Mouse (Mus musculus): ENCODE measurements at regions not wholly inside any gene's neighbourhood (a gene's known extent, or its start where the extent isn't known, plus 50 kb on each side); places are given as distances from the start of the nearest gene placed in this dataset.
A peak's percentile ranks its signal among the peaks of the same experiment; 100 is the strongest.
"Not testable (repeated sequence)": the region's sequence is repeated elsewhere in the genome, so short reads cannot be mapped to it uniquely, and the experiment has no call there.

GRCm38 (mm10) chr8:34628221-34628620 lies 516.7 kb upstream of the Gm10131 start:
- DNase-seq (ENCODE audit: low spot score) = not testable (repeated sequence)

GRCm38 (mm10) chr8:34625670-34626069 lies 514.1 kb upstream of the Gm10131 start:
- DNase-seq (ENCODE audit: low spot score) = no peak

- no peak for DNase-seq (ENCODE audit: low spot score)
These were observed 512.2 kb upstream of the Gm10131 start for GRCm38 (mm10) chr8:34623783-34624182.

DNA sequence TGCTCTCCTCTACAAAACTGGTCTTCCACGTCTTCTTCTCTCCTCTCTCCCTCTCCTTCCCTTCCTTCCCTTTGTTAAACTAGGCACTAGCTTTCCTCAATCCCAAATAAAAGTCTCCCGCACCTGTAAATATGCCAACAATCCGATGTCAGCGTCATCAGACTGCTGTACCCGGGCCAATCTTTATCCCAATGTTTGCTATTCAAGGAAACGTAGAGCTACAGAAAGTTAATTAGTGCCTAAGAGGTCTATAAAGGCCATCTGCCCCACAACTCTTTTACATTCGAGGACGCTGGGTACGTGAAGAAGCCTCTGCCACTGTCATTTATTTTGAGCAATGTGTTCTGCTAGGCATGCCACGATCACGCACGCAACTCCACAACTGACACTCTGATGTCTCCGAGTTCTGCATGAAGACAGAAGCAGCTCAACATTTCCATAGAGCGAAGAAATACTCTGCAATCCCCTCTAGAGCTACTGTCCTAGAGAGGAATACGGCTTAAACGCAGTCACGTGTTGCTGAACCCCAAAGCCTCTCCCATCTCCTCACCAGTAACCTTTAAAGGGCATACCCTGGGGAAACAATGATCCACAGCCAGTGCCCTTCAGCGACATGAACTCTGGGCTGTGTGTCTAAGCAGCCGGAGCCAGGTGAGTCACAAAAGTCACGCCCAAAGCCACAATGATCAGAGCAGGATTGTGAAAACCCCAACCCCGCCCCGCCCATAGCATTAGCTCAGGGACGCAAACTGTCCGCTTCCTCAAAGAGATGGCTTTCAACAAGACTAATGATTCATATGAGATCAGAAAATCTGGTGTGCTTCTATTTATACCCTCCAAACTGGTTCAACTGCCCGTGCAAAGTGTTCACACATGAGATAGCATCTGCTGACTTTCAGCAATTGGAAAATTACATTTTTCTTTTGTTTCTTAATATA lies 510.9 kb upstream of the Gm10131 start:
- no peak for DNase-seq (ENCODE audit: low spot score)

DNA sequence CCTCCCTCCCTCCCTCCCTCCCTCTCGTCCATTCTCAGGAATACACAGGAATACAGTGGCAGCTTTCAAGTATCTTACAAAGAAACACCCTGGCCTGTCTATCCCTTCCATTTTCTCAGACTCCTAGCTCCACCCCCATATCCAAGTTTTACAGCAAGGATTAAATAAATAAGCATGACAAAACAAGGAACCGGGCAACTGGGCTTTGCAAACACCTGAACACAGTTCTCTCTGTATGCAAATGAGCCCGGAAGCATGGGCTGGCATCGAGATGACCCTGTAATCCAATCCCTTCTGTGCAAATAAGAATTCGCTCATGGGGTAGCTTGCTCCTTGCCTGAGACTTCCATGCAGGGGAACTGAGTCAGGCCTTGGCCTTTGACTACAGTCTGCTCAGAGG lies 506.5 kb upstream of the Gm10131 start:
- DNase-seq (ENCODE audit: low spot score) = no peak

DNA sequence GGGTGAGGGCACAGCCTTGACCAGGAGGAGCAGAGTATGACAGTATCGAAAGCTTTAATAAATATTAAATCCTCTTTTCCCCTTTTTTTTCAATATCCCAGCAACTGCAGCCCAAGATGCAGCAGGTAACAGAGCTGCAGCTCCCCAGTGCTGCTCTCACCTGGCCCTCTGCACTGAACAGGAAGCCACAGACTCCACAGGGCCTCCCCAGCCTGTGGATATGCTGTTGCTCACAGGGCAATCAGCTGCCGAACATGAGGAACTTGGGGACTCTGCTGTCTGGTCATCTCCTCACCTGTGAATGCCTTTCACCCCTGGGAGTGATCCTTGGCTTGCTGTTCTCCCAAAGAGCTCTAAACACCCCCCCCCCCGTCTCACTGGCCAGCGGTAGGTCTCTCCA lies 503.4 kb upstream of the Gm10131 start:
- no peak for DNase-seq (ENCODE audit: low spot score)

DNA sequence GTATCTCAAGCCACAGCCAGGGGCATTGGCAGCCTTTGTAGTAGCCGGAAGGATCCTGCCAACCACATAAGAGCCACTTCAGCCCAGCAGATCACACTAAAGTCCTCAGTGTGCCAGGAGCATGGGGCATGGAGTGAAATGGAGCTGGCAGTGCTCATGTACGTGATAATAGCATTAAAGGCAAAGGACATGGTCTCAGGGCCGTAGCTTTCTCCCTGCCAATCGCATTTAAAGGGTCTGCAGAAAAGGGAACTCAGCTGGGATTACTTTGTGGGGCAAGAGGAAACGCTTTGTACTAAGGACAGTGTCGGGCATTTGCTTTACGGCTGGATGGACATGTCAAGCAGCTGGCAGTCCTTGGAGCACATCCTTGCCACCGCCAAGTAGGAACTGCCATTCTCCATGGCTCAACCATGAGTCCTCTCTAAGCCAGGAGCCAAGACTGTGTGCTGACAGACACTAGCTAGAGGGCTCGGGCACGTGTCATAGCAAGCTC lies 502.5 kb upstream of the Gm10131 start:
- no peak for DNase-seq (ENCODE audit: low spot score)

DNA sequence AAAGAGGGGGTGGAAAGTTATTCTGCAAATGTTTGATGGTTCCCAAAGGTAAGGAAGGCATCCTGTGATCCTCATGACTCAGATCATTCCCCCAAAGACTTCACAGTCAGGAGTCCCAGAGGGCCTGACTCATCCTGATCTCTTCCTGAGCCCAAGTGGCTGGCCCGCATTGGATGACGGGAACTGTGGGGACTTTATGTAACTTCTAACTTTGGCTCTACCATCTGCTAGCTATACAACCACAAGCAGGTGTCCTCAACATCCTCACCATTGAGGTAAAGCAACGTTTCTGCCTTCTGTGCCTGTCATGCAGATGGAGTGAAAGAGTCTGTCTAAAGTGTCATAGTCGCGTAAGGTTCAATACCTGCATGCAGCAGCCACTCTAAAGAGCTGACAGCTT lies 501.6 kb upstream of the Gm10131 start:
- DNase-seq (ENCODE audit: low spot score) = no peak

DNA sequence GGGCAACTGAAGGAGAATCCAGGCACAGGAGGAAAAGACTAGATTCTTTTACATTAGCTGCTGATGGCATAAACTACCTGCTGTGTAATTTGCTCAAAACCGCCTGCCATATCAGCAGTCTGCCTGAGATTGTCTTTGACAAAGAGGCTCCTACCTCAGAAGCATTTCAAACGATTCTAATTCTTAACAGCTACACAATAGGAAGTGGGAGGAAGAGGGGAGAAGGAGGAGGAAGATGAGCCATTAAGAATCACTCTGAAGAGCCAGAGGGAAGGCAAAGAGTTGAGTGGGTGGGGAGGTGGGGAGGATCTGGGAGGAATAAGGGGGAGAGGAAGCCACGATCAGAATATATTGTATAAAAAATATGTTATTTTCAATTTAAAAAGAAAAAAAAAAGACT lies 500.9 kb upstream of the Gm10131 start:
- no peak for DNase-seq (ENCODE audit: low spot score)

DNA sequence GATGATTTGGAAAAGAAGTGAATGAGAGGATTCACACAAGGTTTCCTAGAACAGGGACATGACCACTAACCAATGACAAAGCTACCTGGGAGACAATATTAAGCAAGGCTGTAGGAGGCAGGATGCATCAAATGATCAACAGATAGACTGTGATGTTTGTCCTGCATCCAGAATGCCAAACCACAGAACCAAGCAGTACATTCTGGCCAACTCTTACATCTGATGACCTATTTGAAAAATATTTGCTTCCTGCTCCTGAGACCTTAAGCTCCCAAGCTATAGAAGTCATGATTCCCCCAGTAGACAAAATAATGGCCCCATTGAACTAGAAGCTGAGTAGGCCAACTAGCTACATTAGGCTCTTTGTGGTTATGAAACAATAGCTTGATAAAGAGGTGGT lies 498.6 kb upstream of the Gm10131 start:
- no peak for DNase-seq (ENCODE audit: low spot score)

DNA sequence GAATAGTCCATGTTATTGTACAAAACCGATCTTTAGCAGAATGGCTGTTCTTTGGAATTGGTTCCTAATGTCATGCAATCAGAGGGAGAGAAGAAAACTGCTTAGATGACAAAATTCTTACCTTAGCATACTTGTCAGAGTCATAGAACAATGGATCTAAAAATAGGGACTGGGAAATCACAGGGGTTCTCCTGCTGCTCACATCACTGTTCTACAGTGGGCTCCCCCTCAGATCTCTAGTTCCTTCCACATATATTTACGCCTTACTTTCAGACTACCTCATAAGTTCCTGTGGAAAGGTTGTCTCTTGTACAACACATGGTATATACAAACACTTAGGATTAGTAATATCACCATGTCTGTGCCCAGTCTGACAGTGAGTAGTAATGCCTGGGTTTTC lies 495.9 kb upstream of the Gm10131 start:
- DNase-seq (ENCODE audit: low spot score) = no peak

DNA sequence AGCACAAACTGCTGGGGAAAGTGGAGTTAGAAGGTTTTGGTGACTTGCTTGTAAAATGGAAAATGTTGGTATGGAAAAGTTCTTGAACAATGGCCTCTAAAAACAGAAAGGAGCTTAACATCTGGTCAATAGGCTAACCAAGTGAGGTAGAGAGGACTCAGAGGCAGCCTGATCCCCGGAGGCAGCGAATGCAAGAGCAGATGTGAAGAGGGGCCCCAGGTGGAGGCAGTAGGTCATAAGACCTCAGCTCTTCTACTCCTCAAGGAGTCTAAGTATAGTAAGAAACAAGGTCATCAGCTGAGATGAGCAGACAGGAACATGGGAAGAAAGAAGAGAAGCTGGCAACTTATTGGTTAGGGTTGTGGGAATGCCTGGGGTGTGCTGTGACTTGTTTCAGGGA lies 493.5 kb upstream of the Gm10131 start:
- no peak for DNase-seq (ENCODE audit: low spot score)

DNA sequence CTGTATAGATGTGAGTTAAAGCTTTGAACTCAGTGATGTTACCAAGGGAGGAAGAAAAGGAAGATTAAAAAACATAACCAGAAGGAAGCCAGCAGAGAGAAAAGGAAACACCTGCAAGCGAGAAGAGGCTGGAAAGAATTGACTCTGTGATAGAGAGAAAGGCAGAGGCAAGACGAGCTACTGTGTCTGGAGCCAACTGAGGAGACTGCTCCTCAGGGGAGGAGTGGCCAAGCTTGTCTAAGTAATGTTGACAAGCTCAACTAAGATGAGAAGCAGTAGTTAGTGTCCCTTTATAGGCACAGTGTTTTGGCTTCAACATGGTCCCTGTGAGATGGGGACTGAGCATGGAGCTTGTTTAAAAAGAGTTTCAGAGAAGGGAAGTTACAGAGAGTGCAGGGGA lies 493.0 kb upstream of the Gm10131 start:
- DNase-seq (ENCODE audit: low spot score) = no peak

GRCm38 (mm10) chr8:34601426-34601953 lies 490.0 kb upstream of the Gm10131 start:
- DNase-seq (ENCODE audit: low spot score) = no peak

- DNase-seq (ENCODE audit: low spot score) = no peak
These were observed 489.3 kb upstream of the Gm10131 start for GRCm38 (mm10) chr8:34600880-34601279.

GRCm38 (mm10) chr8:34596593-34596992 lies 485.1 kb upstream of the Gm10131 start:
- peak; percentile 13 for DNase-seq (ENCODE audit: low spot score)

- DNase-seq (ENCODE audit: low spot score) = no peak
These were observed 479.6 kb upstream of the Gm10131 start for GRCm38 (mm10) chr8:34590976-34591749.

- DNase-seq (ENCODE audit: low spot score) = no peak
These were observed 466.5 kb upstream of the Gm10131 start for GRCm38 (mm10) chr8:34578043-34578442.

GRCm38 (mm10) chr8:34574009-34574408 lies 462.5 kb upstream of the Gm10131 start:
- no peak for DNase-seq (ENCODE audit: low spot score)

DNA sequence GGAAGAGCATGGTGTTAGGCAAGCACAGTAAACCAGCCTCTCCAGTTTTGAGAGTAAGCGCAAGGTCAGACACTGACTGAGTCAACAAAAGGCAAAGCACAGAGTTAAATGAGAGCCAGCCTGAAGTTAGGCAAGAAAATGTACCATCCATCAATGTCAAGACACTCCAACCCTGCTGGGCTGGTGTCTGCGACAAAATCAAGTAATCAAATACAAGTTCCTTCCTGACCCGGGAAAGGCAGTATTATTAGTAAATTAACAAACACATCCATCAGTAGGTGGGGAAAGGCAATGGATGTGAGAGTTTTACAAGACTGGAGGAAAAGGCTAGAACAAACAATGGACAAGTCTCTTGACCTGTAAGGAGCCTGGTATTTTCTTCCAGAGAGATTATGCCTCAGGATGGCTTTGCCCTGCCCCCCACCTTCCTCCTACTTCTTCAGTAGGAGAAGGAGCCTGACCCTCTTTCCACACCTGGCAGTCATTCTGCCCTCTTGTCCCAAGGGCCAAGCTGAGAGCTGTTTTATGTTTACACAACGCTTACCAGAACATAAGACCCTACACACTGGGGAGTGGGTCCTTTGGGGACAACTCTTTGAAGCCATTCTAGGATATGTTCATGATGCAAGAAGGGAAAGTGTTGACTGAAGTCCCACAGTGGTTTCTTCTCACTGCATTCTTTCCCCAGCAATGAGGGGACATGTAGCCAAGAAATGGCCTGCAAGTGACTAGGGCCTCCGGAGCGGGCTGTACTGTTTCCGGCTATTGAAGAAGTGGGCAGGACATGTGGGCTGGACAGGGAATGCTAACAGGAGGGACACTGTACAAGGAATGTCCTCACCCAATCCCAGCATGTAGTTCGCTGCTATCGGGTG lies 461.7 kb upstream of the Gm10131 start:
- DNase-seq (ENCODE audit: low spot score) = no peak

GRCm38 (mm10) chr8:34571736-34572135 lies 460.2 kb upstream of the Gm10131 start:
- no peak for DNase-seq (ENCODE audit: low spot score)

- no peak for DNase-seq (ENCODE audit: low spot score)
These were observed 450.7 kb upstream of the Gm10131 start for GRCm38 (mm10) chr8:34562278-34562677.

Measured in layer of hippocampus, adult 9-10 months (tissue).